Mouse (Mus musculus): ENCODE results near the gene Gpr171. TPM values are rescaled to one million over a fixed set of nuclear protein-coding genes. Genes with fewer than 3 reads are reported as not detected.
A peak's percentile ranks its signal among the peaks of the same experiment; 100 is the strongest.

The Gpr171 gene
- polyA plus RNA-seq, 1 experiment from 2014 or later: 1.6 TPM

DNA sequence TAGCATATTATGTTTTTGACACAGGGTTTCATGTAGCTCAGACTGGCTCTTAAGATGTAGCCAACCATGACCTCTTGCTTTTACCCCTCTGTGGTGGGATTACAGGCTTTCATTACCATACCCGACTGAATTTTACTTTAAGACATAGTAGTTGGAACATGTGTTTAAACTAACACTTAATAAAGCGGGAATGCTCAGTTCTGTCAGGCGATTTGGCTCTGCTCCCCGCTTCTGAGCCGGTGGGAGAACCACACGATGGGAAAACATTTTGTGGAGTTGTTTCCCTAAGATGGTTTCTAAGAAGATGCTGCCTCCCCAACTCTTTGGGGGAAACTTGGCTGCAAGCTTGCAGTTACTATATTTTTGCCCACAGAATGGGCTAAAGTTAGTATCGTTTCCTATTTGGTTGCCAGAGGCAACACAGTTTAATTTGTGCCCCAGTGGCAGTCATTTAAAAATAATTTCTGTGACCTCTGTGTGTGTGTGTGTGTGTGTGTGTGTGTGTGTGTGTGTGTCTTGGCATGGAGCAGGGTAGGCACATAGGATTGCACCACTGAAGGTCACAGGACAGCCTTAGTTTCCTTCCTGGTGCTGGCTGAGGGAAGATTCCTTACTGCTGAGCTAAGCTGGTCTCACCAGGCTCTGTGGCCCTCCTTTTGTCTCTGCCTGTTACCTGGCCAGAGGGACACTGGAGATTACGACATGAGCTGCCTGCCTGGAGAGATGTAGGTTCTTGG, 34.9 kb downstream of the Gpr171 start:
- Histone ChIP-seq H3K4me3 (no peak overlapping the region), H3K9ac (no peak overlapping the region), H3K27me3 (no peaks in the 10 kb centered on the region), H3K27ac (peak overlapping the region; percentile 1; the same call in 1 of the 2 replicates), H3K36me3 (no peaks in the 10 kb centered on the region), H3K4me1 (peaks cover 16% of the 10 kb centered on the region), H3K4me2 (no peak overlapping the region), H3K9me3 (no peaks in the 10 kb centered on the region)
- 29% methylated on average over 8 of the region's 8 CpGs for WGBS
- ATAC-seq (ENCODE audit: insufficient number of reproducible peaks, low FRiP score, low TSS enrichment, low read depth): 0 out of 2 replicates have a peak, but pooled peaks have one; percentile 48

DNA sequence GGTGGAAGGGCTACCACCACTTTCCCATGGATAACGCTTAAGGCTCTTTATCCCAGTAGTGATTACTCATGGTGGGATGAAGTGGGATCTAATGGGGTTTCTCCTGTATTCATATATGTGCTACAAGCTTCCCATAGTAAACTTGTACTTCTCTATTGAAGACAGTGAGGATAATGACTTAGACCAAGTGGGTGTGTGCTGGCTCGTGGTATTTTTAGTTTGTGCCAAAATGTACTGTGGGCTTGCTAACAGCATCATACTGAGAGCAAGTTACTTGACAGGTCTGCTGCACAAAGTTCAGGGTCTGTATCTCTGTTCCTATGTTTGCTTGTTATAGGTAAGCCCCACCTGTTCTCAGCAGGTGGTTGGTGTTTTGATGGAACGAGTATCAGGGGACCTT, 35.7 kb downstream of the Gpr171 start:
- no peak for ATAC-seq (ENCODE audit: insufficient number of reproducible peaks, low FRiP score, low TSS enrichment, low read depth)
- Histone ChIP-seq H3K4me1 (peaks cover 17% of the 10 kb centered on the region), H3K4me3 (no peak overlapping the region), H3K27ac (0 out of 2 replicates have a peak overlapping the region, but pooled peaks have one; percentile 1), H3K36me3 (no peaks in the 10 kb centered on the region), H3K4me2 (no peak overlapping the region), H3K9ac (no peak overlapping the region), H3K27me3 (no peaks in the 10 kb centered on the region), H3K9me3 (no peaks in the 10 kb centered on the region)
- WGBS: 77% methylated on average over 3 of the region's 3 CpGs

DNA sequence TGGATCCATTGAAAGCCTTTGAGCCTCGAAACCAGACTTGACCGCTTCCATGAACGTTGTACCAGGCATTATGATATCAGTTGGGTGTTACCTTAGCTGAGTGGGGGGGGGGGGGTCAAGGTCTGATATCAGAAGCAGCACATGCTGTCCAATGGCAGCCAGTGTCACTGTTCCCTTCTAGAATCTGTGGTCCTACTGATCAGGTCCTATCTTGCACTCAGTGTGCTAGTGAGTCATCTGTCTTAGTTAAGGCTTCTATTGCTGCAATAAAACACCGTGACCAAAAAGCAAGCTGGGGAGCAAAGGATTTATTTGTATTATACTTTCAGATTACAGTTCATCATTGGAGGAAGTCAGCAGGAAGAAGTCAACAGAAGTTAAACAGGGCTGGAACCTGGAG, 38.2 kb downstream of the Gpr171 start:
- H3K4me2 ChIP-seq: no peak overlapping the region
- ATAC-seq (ENCODE audit: insufficient number of reproducible peaks, low FRiP score, low TSS enrichment, low read depth): no peak
- no peaks in the 10 kb centered on the region for H3K27me3 ChIP-seq
- no peaks in the 10 kb centered on the region for H3K9me3 ChIP-seq
- no peak overlapping the region for H3K4me3 ChIP-seq
- WGBS: 84% methylated on average over 4 of the region's 4 CpGs
- no peak overlapping the region for H3K27ac ChIP-seq
- H3K4me1 ChIP-seq: peaks cover 22% of the 10 kb centered on the region
- no peaks in the 10 kb centered on the region for H3K36me3 ChIP-seq
- H3K9ac ChIP-seq: no peak overlapping the region

DNA sequence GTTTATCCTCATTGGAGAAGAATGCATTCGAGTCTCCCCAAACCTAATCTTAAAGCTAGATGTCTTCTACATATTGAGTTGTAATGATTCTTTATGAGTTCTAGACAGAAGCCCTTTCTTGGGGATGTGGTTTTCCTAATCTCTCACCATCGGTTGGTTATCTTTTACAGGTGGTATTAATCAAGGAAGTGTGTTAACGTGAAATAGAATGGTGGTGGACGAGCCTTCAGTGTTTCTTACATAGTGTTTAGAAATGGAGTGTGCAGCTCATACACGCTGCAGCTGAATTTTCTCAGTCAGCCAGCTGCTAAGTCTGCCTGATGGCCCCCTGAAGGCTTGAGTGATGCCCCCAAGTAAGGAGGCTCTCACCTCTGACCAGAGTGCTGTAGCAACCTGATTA, 39.5 kb downstream of the Gpr171 start:
- 38% methylated on average over 5 of the region's 5 CpGs for WGBS
- no peak for ATAC-seq (ENCODE audit: insufficient number of reproducible peaks, low FRiP score, low TSS enrichment, low read depth)
- Histone ChIP-seq H3K4me3 (no peak overlapping the region), H3K9me3 (no peaks in the 10 kb centered on the region), H3K4me1 (peaks cover 18% of the 10 kb centered on the region), H3K4me2 (no peak overlapping the region), H3K36me3 (no peaks in the 10 kb centered on the region), H3K9ac (no peak overlapping the region), H3K27me3 (no peaks in the 10 kb centered on the region), H3K27ac (no peak overlapping the region)

DNA sequence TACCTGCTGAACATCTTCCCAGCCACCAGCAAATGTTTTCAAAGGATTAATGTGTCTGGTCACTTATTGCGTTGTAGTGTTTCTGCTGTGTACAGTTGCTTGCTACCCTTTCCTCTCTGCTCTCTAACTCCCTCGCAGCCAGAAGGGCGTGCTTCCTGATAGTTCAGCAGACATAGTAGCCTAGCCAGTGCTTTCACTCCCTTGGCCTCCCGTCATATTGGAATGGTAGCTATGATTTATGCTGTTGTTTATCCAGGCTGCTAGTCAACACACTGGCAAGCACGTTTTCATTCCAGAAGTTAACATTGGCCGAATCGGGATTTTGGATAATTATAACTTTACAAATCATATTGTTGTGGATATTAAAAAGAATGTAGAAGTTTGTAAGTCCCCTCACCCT, 41.5 kb downstream of the Gpr171 start:
- Histone ChIP-seq H3K27me3 (no peaks in the 10 kb centered on the region), H3K36me3 (no peaks in the 10 kb centered on the region), H3K9ac (no peak overlapping the region), H3K4me1 (peaks cover 6% of the 10 kb centered on the region; the same call in 1 of the 2 replicates), H3K27ac (no peak overlapping the region), H3K4me3 (no peak overlapping the region), H3K4me2 (no peak overlapping the region), H3K9me3 (no peaks in the 10 kb centered on the region)
- no peak for ATAC-seq (ENCODE audit: insufficient number of reproducible peaks, low FRiP score, low TSS enrichment, low read depth)
- WGBS: 77% methylated on average over 7 of the region's 7 CpGs

DNA sequence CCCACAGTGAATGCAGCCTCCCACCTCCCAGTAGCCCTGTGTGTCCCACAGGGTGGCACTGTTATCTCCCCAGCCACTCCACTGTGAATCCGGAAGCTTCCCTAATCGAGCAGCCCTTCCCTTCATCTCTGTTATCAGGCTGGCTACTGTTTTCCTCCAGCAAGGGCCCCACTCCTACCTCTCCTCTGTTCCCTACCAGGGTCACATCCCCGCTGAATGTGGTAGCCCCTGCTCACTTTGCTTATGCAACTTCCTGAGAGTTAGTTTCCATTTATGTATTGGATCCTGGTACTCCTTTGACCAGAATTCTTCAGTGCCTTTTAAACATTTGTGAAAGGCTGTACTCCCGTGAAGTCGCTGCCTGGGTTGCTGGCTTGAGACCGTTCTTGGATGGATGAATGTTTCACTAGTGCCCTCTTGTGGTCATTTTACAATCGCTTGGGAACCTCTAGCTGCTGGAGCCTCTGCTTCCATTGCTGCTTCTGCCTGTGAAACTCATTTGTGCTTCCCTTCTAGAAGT, 42.5 kb downstream of the Gpr171 start:
- 3% methylated on average over 7 of the region's 7 CpGs for WGBS
- Histone ChIP-seq H3K9me3 (no peaks in the 10 kb centered on the region), H3K27me3 (no peaks in the 10 kb centered on the region), H3K9ac (no peak overlapping the region), H3K4me3 (no peak overlapping the region), H3K4me2 (0 out of 2 replicates have a peak overlapping the region, but pooled peaks have one; percentile 5), H3K4me1 (peaks cover 6% of the 10 kb centered on the region; the same call in 1 of the 2 replicates), H3K36me3 (no peaks in the 10 kb centered on the region), H3K27ac (no peak overlapping the region)
- ATAC-seq (ENCODE audit: insufficient number of reproducible peaks, low FRiP score, low TSS enrichment, low read depth): 0 out of 2 replicates have a peak, but pooled peaks have one; percentile 65

DNA sequence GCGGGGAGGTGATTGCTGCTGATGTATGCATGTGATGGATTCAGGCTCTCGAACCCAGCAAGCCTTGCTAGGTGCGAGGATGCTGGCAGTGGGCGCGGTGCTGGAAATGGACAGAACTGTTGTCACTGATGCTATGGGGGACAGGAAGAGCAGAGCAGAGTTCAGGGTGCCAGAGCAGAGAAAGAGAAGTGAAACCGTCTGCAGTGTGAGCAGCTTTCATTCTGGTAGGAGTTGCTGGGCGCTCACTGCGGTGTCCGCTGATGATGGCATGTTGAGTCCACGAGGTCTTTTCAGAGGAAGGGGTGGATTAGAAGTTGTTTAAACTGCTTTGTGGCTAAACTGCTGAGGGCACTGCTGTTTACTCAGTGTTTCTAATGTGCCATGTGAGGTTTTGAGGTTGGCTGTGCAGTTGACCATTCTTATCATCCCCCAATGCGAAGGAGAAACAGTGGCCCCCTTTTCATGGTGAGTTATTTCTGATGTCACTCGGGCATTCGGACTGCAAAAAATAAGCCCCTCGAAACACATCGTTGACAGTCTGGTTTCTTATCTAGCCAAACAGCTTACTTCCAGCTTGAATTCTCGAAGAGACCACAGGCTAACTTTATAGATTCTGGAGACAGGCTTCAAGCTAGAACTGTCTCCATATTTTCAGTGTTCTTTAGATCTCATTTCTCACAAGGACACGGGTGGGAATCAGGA, 46.6 kb downstream of the Gpr171 start:
- Histone ChIP-seq H3K27me3 (no peaks in the 10 kb centered on the region), H3K4me2 (no peak overlapping the region), H3K9ac (no peak overlapping the region), H3K4me3 (no peak overlapping the region), H3K27ac (no peak overlapping the region), H3K36me3 (no peaks in the 10 kb centered on the region), H3K4me1 (peaks cover 4% of the 10 kb centered on the region; the same call in 1 of the 2 replicates), H3K9me3 (no peaks in the 10 kb centered on the region)
- 82% methylated on average over 17 of the region's 17 CpGs for WGBS
- no peak for ATAC-seq (ENCODE audit: insufficient number of reproducible peaks, low FRiP score, low TSS enrichment, low read depth)

Other genes with a start within 250 kb of the Gpr171 start
- 0.20 and 0.22 TPM in 2 replicates for gene Clrn1, start 216.5 kb downstream of the Gpr171 start, polyA plus RNA-seq (2015; fragmentation: Nextera tagmentation; extraction: Ambion mirVana)
- gene Med12l, start 96.0 kb downstream of the Gpr171 start, polyA plus RNA-seq (2015; fragmentation: Nextera tagmentation; extraction: Ambion mirVana): 1.9 and 2.0 TPM in 2 replicates
- gene P2ry14, start 51.8 kb upstream of the Gpr171 start, polyA plus RNA-seq (2015; fragmentation: Nextera tagmentation; extraction: Ambion mirVana): 1.5 and 2.1 TPM in 2 replicates
- 39.1 and 39.8 TPM in 2 replicates for gene Gpr87, start 93.3 kb upstream of the Gpr171 start, polyA plus RNA-seq (2015; fragmentation: Nextera tagmentation; extraction: Ambion mirVana)
- 1.3 and 1.5 TPM in 2 replicates for gene P2ry13, start 109.1 kb upstream of the Gpr171 start, polyA plus RNA-seq (2015; fragmentation: Nextera tagmentation; extraction: Ambion mirVana)
- 2.5 and 2.7 TPM in 2 replicates for gene P2ry12, start 161.1 kb upstream of the Gpr171 start, polyA plus RNA-seq (2015; fragmentation: Nextera tagmentation; extraction: Ambion mirVana)
- 32.7 and 35.1 TPM in 2 replicates for gene Igsf10, start 242.6 kb upstream of the Gpr171 start, polyA plus RNA-seq (2015; fragmentation: Nextera tagmentation; extraction: Ambion mirVana)